Mouse (Mus musculus): ENCODE measurements around the gene Lamb2.

DNA sequence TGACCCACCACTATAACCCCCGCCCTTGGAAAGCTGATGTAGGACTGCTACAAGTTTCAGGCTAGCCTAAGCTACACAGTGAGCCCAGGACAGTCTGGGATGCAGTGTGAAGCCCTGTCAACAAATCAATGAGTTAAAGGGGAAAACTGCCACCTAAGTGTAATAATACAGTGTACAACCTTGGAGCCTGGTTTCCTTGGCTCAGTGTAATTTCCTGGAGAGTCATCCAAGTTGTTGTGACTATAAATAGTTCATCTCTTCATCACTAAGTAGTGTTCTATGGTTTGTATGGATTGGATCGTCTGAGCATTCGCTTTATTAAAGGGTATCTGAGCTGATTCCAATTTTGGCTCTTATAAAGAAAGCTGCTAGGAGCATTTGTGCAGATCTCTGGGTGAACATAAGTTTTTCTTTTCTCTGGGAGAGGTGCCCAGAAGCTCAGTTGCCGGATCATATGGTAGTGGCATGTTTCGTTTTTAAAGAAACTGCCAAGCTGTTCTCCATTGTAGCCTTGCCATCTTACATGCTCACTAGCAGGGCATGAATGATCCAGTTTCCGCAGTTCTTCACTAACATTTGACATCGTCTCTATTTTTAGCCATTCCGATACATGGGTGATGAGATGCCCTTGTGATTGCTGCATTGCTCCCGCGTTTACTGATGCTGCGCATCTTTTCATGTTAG, 38.2 kb upstream of the Lamb2 start:
- no peak for TF ChIP-seq POLR2A (IDR thresholded peaks at IDR 0.05; ENCODE audit: borderline replicate concordance, low read depth, low read length)
- TF ChIP-seq CTCF (IDR thresholded peaks at IDR 0.05; ENCODE audit: low read depth, low read length), result no peak
